Mouse (Mus musculus) embryo, embryonic 10.5 days (tissue): Measurements from ENCODE around the gene Syn2.
"Not testable (repeated sequence)": the region's sequence is repeated elsewhere in the genome, so short reads cannot be mapped to it uniquely, and the experiment has no call there.

Experiments
- DNase-seq: peaks from one replicate; pipeline ENCODE4 v3.0.0-alpha.2; 2015; ENCODE audit warnings: low spot score

The Syn2 gene

GRCm38 (mm10) chr6:115174845-115175244, 40.1 kb downstream of the Syn2 start:
- DNase-seq: peak; percentile 72

GRCm38 (mm10) chr6:115178826-115179225, 44.1 kb downstream of the Syn2 start:
- peak; percentile 68 for DNase-seq

GRCm38 (mm10) chr6:115181094-115181493, 46.4 kb downstream of the Syn2 start:
- no peak for DNase-seq

GRCm38 (mm10) chr6:115191111-115191510, 56.4 kb downstream of the Syn2 start:
- DNase-seq: no peak

- DNase-seq: no peak
These were observed 66.1 kb downstream of the Syn2 start for GRCm38 (mm10) chr6:115200753-115201152.

GRCm38 (mm10) chr6:115203029-115203428, 68.3 kb downstream of the Syn2 start:
- peak; percentile 21 for DNase-seq

- no peak for DNase-seq
These were observed 75.5 kb downstream of the Syn2 start for GRCm38 (mm10) chr6:115210187-115210586.

GRCm38 (mm10) chr6:115210820-115211219, 76.1 kb downstream of the Syn2 start:
- DNase-seq: no peak

GRCm38 (mm10) chr6:115212132-115212903, 77.6 kb downstream of the Syn2 start:
- peak; percentile 2 for DNase-seq

GRCm38 (mm10) chr6:115213129-115213528, 78.4 kb downstream of the Syn2 start:
- peak; percentile 11 for DNase-seq

- DNase-seq: no peak
These were observed 86.5 kb downstream of the Syn2 start for GRCm38 (mm10) chr6:115221215-115221641.

- no peak for DNase-seq
These were observed 90.8 kb downstream of the Syn2 start for GRCm38 (mm10) chr6:115225519-115225918.

- DNase-seq: no peak
These were observed 92.3 kb downstream of the Syn2 start, which contains the start of gene Gm17482 for GRCm38 (mm10) chr6:115227043-115227442. Gene Gm17482 (plus strand): TSS chr6:115227343.

GRCm38 (mm10) chr6:115227529-115227928, 92.8 kb downstream of the Syn2 start:
- DNase-seq: peak; percentile 88

- DNase-seq: no peak
These were observed 95.9 kb downstream of the Syn2 start for GRCm38 (mm10) chr6:115230557-115230956.

GRCm38 (mm10) chr6:115231836-115232235, 97.1 kb downstream of the Syn2 start:
- DNase-seq: no peak

- DNase-seq: no peak
These were observed 97.9 kb downstream of the Syn2 start for GRCm38 (mm10) chr6:115232562-115232961.

GRCm38 (mm10) chr6:115238031-115239027, 103.6 kb downstream of the Syn2 start:
- no peak for DNase-seq

- no peak for DNase-seq
These were observed 104.6 kb downstream of the Syn2 start for GRCm38 (mm10) chr6:115239335-115239734.

- not testable (repeated sequence) for DNase-seq
These were observed 105.7 kb downstream of the Syn2 start for GRCm38 (mm10) chr6:115240431-115240830.

GRCm38 (mm10) chr6:115241131-115241699, 106.5 kb downstream of the Syn2 start:
- no peak for DNase-seq

GRCm38 (mm10) chr6:115241939-115242338, 107.2 kb downstream of the Syn2 start:
- DNase-seq: no peak
